Mouse (Mus musculus): Measurements from ENCODE around the gene Celf1. TPM values are rescaled to one million over a fixed set of nuclear protein-coding genes. Genes with fewer than 3 reads are reported as not detected.

Celf1 gene
- polyA plus RNA-seq, 1 experiment from 2014 or later: 98.2 TPM

- H3K27me3 ChIP-seq: no peaks in the 10 kb centered on the region
- peaks cover 49% of the 10 kb centered on the region for H3K36me3 ChIP-seq
- ATAC-seq (replicated peaks; ENCODE audit: insufficient number of reproducible peaks, insufficient read depth, low FRiP score, low read depth): no peak
- WGBS: 89% methylated on average over 6 of the region's 6 CpGs
- peaks cover 55% of the 10 kb centered on the region for H3K4me1 ChIP-seq (replicated peaks)
- H3K9ac ChIP-seq: no peak overlapping the region
- no peak overlapping the region for H3K27ac ChIP-seq
- H3K4me2 ChIP-seq: no peak overlapping the region
- no peak overlapping the region for H3K4me3 ChIP-seq
- no peaks in the 10 kb centered on the region for H3K9me3 ChIP-seq (replicated peaks)
Observed at GRCm38 (mm10) chr2:91064211-91064610, 124.0 kb downstream of the Celf1 start.

- no peak for ATAC-seq (replicated peaks; ENCODE audit: insufficient number of reproducible peaks, insufficient read depth, low FRiP score, low read depth)
- H3K4me3 ChIP-seq: no peak overlapping the region
- 0 out of 2 replicates have a peak overlapping the region, but pooled peaks have one; percentile 38 for H3K27ac ChIP-seq
- no peak overlapping the region for H3K4me2 ChIP-seq
- H3K36me3 ChIP-seq: peaks cover 40% of the 10 kb centered on the region
- H3K9ac ChIP-seq: no peak overlapping the region
- H3K4me1 ChIP-seq (replicated peaks): peaks cover 56% of the 10 kb centered on the region
- 57% methylated on average over 3 of the region's 3 CpGs for WGBS
- H3K9me3 ChIP-seq (replicated peaks): no peaks in the 10 kb centered on the region
- H3K27me3 ChIP-seq: no peaks in the 10 kb centered on the region
Observed at GRCm38 (mm10) chr2:91065544-91065943, 125.4 kb downstream of the Celf1 start.

GRCm38 (mm10) chr2:91066455-91066854, 126.3 kb downstream of the Celf1 start:
- Histone ChIP-seq H3K4me2 (no peak overlapping the region), H3K4me3 (no peak overlapping the region), H3K4me1 (replicated peaks) (peaks cover 54% of the 10 kb centered on the region), H3K9me3 (replicated peaks) (no peaks in the 10 kb centered on the region), H3K27me3 (no peaks in the 10 kb centered on the region), H3K27ac (peak overlapping the region; percentile 38), H3K9ac (no peak overlapping the region), H3K36me3 (peaks cover 40% of the 10 kb centered on the region)
- no peak; the same call in 1 of the 2 replicates for ATAC-seq (replicated peaks; ENCODE audit: insufficient number of reproducible peaks, insufficient read depth, low FRiP score, low read depth)
- WGBS: 53% methylated on average over 3 of the region's 3 CpGs

- Histone ChIP-seq H3K36me3 (peaks cover 26% of the 10 kb centered on the region), H3K4me2 (peak overlapping the region; percentile 87), H3K9me3 (replicated peaks) (no peaks in the 10 kb centered on the region), H3K4me3 (peak overlapping the region; percentile 82), H3K9ac (peak overlapping the region; percentile 82), H3K27me3 (no peaks in the 10 kb centered on the region), H3K4me1 (replicated peaks) (peaks cover 38% of the 10 kb centered on the region), H3K27ac (peak overlapping the region; percentile 93)
- 56% methylated on average over 13 of the region's 13 CpGs for WGBS
- ATAC-seq (replicated peaks; ENCODE audit: insufficient number of reproducible peaks, insufficient read depth, low FRiP score, low read depth): no peak
Observed at GRCm38 (mm10) chr2:91068162-91068871, 128.1 kb downstream of the Celf1 start.

GRCm38 (mm10) chr2:91068872-91069165, 128.6 kb downstream of the Celf1 start:
- no peak for ATAC-seq (replicated peaks; ENCODE audit: insufficient number of reproducible peaks, insufficient read depth, low FRiP score, low read depth)
- H3K27ac ChIP-seq: peak overlapping the region; percentile 93
- H3K4me2 ChIP-seq: peak overlapping the region; percentile 87
- no peaks in the 10 kb centered on the region for H3K27me3 ChIP-seq
- WGBS: 39% methylated on average over 6 of the region's 6 CpGs
- H3K36me3 ChIP-seq: peaks cover 21% of the 10 kb centered on the region
- peaks cover 38% of the 10 kb centered on the region for H3K4me1 ChIP-seq (replicated peaks)
- H3K9me3 ChIP-seq (replicated peaks): no peaks in the 10 kb centered on the region
- peak overlapping the region; percentile 82 for H3K9ac ChIP-seq
- peak overlapping the region; percentile 82 for H3K4me3 ChIP-seq

Other genes with a start within 250 kb of the Celf1 start
- 46.1 and 59.4 TPM in 2 replicates for gene Fnbp4, start 195.0 kb upstream of the Celf1 start, polyA plus RNA-seq (2015; fragmentation: Nextera tagmentation; extraction: Ambion mirVana)
- 1.4 and 1.7 TPM in 2 replicates for gene Agbl2, start 157.7 kb upstream of the Celf1 start, polyA plus RNA-seq (2015; fragmentation: Nextera tagmentation; extraction: Ambion mirVana)
- gene Mtch2, start 93.2 kb upstream of the Celf1 start, polyA plus RNA-seq (2015; fragmentation: Nextera tagmentation; extraction: Ambion mirVana): 231 and 234 TPM in 2 replicates
- 11.4 and 14.5 TPM in 2 replicates for gene C1qtnf4, start 54.5 kb upstream of the Celf1 start, polyA plus RNA-seq (2015; fragmentation: Nextera tagmentation; extraction: Ambion mirVana)
- 22.5 and 29.2 TPM in 2 replicates for gene Kbtbd4, start 35.6 kb upstream of the Celf1 start, polyA plus RNA-seq (2015; fragmentation: Nextera tagmentation; extraction: Ambion mirVana)
- gene Ndufs3, start 35.6 kb upstream of the Celf1 start, polyA plus RNA-seq (2015; fragmentation: Nextera tagmentation; extraction: Ambion mirVana): 355 and 388 TPM in 2 replicates
- 27.4 and 33.7 TPM in 2 replicates for gene Rapsn, start 95.2 kb downstream of the Celf1 start, polyA plus RNA-seq (2015; fragmentation: Nextera tagmentation; extraction: Ambion mirVana)
- 227 and 228 TPM in 2 replicates for gene Psmc3, start 113.6 kb downstream of the Celf1 start, polyA plus RNA-seq (2015; fragmentation: Nextera tagmentation; extraction: Ambion mirVana)
- 53.5 and 63.2 TPM in 2 replicates for gene Slc39a13, start 130.0 kb downstream of the Celf1 start, polyA plus RNA-seq (2015; fragmentation: Nextera tagmentation; extraction: Ambion mirVana)
- 3.9 and 8.6 TPM in 2 replicates for gene Spi1, start 142.0 kb downstream of the Celf1 start, polyA plus RNA-seq (2015; fragmentation: Nextera tagmentation; extraction: Ambion mirVana)
- gene Mybpc3, start 177.8 kb downstream of the Celf1 start, polyA plus RNA-seq (2015; fragmentation: Nextera tagmentation; extraction: Ambion mirVana): 909 and 937 TPM in 2 replicates
- gene Madd, start 243.5 kb downstream of the Celf1 start, polyA plus RNA-seq (2015; fragmentation: Nextera tagmentation; extraction: Ambion mirVana): 4.1 and 7.0 TPM in 2 replicates